Mouse (Mus musculus): ENCODE measurements around the gene Nfia.

GRCm38 (mm10) chr4:97783073-97783879, 10.7 kb downstream of the Nfia start:
- TF ChIP-seq CTCF (IDR thresholded peaks at IDR 0.05; ENCODE audit: control insufficient read depth, insufficient read depth, insufficient replicate concordance, low read depth, low read length) (no peak), POLR2A (IDR thresholded peaks at IDR 0.05; ENCODE audit: control insufficient read depth, low read depth, low read length) (no peak)
